Mouse (Mus musculus): ENCODE measurements around the gene Creb3l1.

Creb3l1 gene

DNA sequence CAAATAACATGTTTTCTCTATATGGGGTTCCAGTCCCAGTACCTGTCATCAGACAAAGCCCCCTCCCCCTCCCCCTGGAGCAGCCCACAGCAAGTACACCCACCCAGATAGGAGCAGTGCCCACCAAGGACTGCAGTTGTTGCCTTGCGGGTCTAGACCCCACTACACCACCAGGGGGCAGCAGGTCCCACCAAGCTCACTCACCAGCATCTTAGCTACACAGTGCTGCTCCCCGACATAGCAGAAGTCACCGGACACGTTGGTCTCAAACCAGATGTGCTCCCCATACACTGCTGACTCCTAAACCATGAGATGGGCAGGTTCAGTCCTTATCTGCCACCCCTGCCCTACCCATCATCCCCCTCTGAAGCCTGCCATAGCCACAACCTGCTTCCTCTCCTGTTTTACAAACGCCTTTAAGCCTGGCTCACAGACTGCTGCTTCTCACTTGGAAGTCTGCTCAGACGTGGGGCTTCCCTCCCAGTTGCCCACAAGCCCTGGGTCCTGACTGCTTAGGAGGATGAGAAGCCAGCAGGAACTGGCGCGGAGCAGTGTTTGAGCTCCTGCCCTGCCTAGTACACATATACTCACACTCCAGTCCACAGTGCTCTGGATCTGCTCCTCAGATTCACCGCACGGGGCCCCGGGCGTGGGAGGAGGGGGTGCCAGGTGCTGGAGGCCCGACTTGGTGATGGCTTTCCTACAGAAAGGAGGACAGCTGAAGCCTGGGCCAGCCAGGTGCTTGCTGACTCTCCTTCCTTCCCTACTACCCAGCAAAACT is 79.9 kb downstream of the Creb3l1 start:
- no peak for DNase-seq (ENCODE audit: low read depth)

DNA sequence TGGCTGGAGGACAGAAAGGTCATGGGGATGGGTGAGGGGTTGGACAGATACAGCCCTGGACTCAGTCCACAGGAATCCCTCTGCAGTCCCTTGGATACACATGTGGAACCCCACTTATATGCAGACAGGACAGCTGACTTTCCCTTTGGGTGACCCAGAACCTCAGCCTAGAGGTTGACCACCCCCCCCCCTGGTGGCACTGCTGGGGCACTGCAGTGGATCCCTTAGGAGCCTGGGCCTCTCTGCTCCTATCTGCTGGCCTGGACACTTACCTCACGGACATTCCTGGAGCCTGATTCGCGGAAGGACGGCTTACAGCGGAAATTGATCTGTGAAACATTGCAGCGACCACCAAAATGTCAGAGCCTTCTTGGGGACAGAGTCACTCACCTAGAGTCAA is 81.9 kb downstream of the Creb3l1 start:
- no peak for DNase-seq (ENCODE audit: low read depth)

- no peak for DNase-seq (ENCODE audit: low read depth)
Measured at GRCm38 (mm10) chr2:91939303-91939935, 84.9 kb downstream of the Creb3l1 start.

DNA sequence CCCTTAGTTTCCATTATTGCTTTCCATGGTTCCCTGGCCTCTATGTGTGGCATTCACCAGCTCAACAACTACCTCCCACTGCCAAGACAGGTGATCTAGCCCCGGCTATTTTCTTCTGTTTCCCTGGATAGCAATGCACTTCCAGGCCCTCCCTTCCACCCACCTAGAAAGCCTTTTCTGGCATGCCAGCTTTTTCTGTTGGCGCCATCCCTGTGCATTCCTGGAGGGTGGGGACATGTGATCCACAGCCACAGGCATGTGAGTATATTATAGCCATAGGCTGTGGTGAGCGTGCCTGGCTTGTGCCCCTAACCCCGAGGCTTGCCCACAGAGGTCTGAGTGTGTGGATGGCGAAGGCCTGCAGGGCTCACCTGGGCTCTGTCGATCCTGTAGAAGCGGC is 88.1 kb downstream of the Creb3l1 start:
- DNase-seq (ENCODE audit: low read depth): no peak

DNA sequence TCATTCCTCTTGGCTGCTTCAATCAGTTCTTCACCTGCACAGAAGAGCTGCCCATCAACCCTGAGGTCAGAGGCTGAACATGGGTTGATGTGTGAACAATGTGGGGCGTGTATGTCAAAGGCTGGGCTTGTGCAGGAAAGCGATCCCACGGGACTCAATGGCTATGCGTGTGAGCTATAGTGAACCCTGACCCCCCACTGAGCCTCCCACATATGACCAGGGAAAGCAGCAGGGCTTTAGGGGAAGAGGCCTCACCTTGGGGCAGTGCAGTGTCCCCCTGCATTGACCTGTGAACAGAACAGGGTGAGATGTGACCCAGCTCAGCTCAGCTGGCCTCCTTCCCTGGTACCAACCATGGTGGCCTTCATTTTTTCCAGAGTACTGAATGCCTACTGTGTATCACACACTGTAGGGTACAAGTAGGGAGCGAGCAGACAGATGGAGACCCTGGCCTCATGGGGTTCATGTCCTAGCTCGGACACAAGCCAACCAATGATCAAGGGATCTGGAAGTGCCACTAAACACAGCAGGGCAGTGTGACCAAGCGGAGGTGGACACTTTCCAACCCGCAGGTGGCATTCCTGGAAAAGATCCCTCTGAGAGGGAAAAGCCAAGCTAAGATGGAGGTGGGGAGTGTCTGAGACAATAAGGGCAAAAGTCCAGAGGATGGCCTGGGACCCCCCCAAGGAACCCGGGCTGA is 89.3 kb downstream of the Creb3l1 start:
- no peak for DNase-seq (ENCODE audit: low read depth)

GRCm38 (mm10) chr2:91934016-91934415 is 90.3 kb downstream of the Creb3l1 start:
- no peak for DNase-seq (ENCODE audit: low read depth)

GRCm38 (mm10) chr2:91933471-91933870 is 90.8 kb downstream of the Creb3l1 start:
- DNase-seq (ENCODE audit: low read depth): no peak

DNA sequence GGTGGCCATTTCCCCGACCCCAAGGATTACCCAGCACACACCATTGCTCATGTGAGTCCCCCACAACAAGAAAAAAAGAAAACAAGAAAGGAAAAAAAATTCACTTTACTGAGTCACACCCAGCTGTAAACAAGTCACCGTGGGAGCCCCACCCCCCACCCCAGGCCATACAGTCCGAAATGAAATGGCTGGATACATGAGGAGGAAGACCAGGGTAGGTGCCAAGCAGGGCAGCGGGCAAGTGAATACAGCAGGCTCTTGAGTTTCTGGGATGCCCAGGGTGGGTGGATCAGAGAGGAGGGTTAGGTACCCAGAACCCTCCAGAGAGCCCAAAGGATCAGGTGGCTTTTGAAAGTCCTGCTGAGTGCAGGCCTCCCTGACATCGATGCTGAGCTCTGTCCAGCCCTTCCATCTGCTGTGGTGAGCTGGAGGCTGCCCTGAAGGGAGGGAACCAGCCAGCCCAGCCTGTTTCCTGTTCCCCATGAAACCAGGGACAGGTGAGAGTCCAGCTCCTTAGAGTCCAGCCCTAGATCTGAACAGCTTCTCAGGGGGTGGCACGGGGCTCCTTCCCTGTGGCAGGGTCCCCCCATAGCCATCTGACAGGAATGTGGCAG is 91.5 kb downstream of the Creb3l1 start:
- no peak for DNase-seq (ENCODE audit: low read depth)
